Comparison of ENCODE assay signal across 21 mouse cellular contexts in genomic region chr10:67215133-67215532, GRCm38 (mm10).
DNase-seq lines count a peak whose midpoint lies in the region; ATAC-seq and TF ChIP-seq lines count a peak whose summit lies in the region.
"Had no signal": no experiment of that assay in that cellular context is flagged by ENCODE, and none has a peak within 500 bp of the region (broad histone marks: within the 10 kb centered on the region; RNA-seq: fewer than 3 reads in every experiment).

No protein-coding gene starts in this region.

- TF ChIP-seq CTCF in forebrain, postnatal 0 days (IDR thresholded peaks at IDR 0.05; ENCODE audit: low read depth), result no peak

- H3K4me3 ChIP-seq in hindbrain, embryonic 13.5 days, result no peak overlapping the region
- no peak overlapping the region for H3K4me3 ChIP-seq in forebrain, postnatal 0 days (ENCODE audit: low read depth, low read length)
- H3K4me3 ChIP-seq: embryonic facial prominence, embryonic 15.5 days; erythroblast, embryonic 14.5 days; forebrain, embryonic 10.5 days; heart, embryonic 12.5 days had no signal

- peaks cover 17% of the 10 kb centered on the region for H3K36me3 ChIP-seq in hindbrain, embryonic 13.5 days
- H3K36me3 ChIP-seq in forebrain, postnatal 0 days (ENCODE audit: insufficient read depth), result peaks cover 20% of the 10 kb centered on the region

- no peak overlapping the region for H3K27ac ChIP-seq in hindbrain, embryonic 13.5 days
- H3K27ac ChIP-seq in forebrain, postnatal 0 days (ENCODE audit: low read depth, low read length), result no peak overlapping the region
- H3K27ac ChIP-seq: embryonic facial prominence, embryonic 15.5 days; forebrain, embryonic 10.5 days had no signal

- H3K4me2 ChIP-seq in hindbrain, embryonic 13.5 days, result no peak overlapping the region
- H3K4me2 ChIP-seq in forebrain, postnatal 0 days (ENCODE audit: low read depth), result no peak overlapping the region
- H3K4me2 ChIP-seq: embryonic facial prominence, embryonic 15.5 days; heart, embryonic 12.5 days had no signal

- ATAC-seq in megakaryocyte progenitor cell, adult 5-6 weeks (replicated peaks; ENCODE audit: poor library complexity), result peak; percentile 63
- ATAC-seq in hindbrain, embryonic 13.5 days (ENCODE audit: low FRiP score), result no peak
- ATAC-seq in forebrain, postnatal 0 days, result no peak
- ATAC-seq: activated CD4-positive, CD25-positive, alpha-beta regulatory T cell, adult 4 months; hindbrain, embryonic 16.5 days; Patski had no signal

- H3K27me3 ChIP-seq in hindbrain, embryonic 13.5 days, result no peaks in the 10 kb centered on the region
- no peaks in the 10 kb centered on the region for H3K27me3 ChIP-seq in forebrain, postnatal 0 days (ENCODE audit: insufficient read depth, low read length)
- H3K27me3 ChIP-seq: embryonic facial prominence, embryonic 15.5 days; heart, embryonic 12.5 days; Patski had no signal

- intact Hi-C loops in heart, postnatal 10 days (cut with DNase I), result loop anchor here (5.0 kb wide), 1 partner anchor 303 kb away; no protein-coding TSS in a partner anchor

- no peaks in the 10 kb centered on the region for H3K9me3 ChIP-seq in hindbrain, embryonic 13.5 days
- no peaks in the 10 kb centered on the region for H3K9me3 ChIP-seq in forebrain, postnatal 0 days (ENCODE audit: low read length)
- H3K9me3 ChIP-seq: embryonic facial prominence, embryonic 15.5 days; forebrain, embryonic 10.5 days; heart, embryonic 12.5 days had no signal

- peak; percentile 89 for DNase-seq in heart, adult 11 months
- DNase-seq in heart, postnatal 10 days, result no peak
- peak; percentile 36 to 42 for DNase-seq in spleen, postnatal 36 days (ENCODE audit: low spot score in 2 of 2)
- no peak for DNase-seq in spleen, adult 12 weeks (ENCODE audit: low spot score)
- no peak for DNase-seq in ovary, postnatal 14 days (ENCODE audit: low spot score)
- no peak for DNase-seq in forebrain, postnatal 0 days
- DNase-seq: adrenal gland, postnatal 14 days; cerebellum, adult 2 months; cerebellum, postnatal 10 days; embryo, embryonic 11 days; gastrocnemius, postnatal 10 days; heart, postnatal 36 days had no signal

- WGBS in hindbrain, embryonic 13.5 days, result 85% methylated on average over 4 of the region's 4 CpGs
- WGBS in forebrain, postnatal 0 days, result 76% methylated on average over 4 of the region's 4 CpGs

- H3K4me1 ChIP-seq in hindbrain, embryonic 13.5 days (replicated peaks), result peaks cover 12% of the 10 kb centered on the region
- H3K4me1 ChIP-seq in forebrain, postnatal 0 days (ENCODE audit: insufficient read depth), result no peaks in the 10 kb centered on the region

- H3K9ac ChIP-seq in hindbrain, embryonic 13.5 days, result no peak overlapping the region
- H3K9ac ChIP-seq in forebrain, postnatal 0 days, result no peak overlapping the region
- H3K9ac ChIP-seq: embryonic facial prominence, embryonic 15.5 days; heart, embryonic 12.5 days had no signal

Comparison
In these comparisons a context has a peak if more than half of its experiments do, and no peak if none do; other contexts are left out.
1. DNase-seq: peak in heart, adult 11 months (single experiment) and spleen, postnatal 36 days (2 of 2); none in heart, postnatal 10 days (0 of 2), spleen, adult 12 weeks (single experiment), ovary, postnatal 14 days (single experiment) and forebrain, postnatal 0 days (single experiment).